Mouse (Mus musculus) liver, adult 2 months (tissue): ENCODE measurements around the gene Zeb2. TPM values are rescaled to one million over a fixed set of nuclear protein-coding genes. Genes with fewer than 3 reads are reported as not detected.

Experiments used
- DNase-seq: peaks from one replicate; pipeline ENCODE4 v3.0.0-alpha.2; 2011; ENCODE audit warnings: low read depth, low spot score; ENCODE audit errors: extremely low read depth
- H3K27ac ChIP-seq: fragments of 200-500 bp; replicated peaks from 2 replicates; pipeline ENCODE4 v1.5.1; 2012; ENCODE audit warnings: low read depth, mild to moderate bottlenecking, control low read depth, inconsistent platforms, low read length; ENCODE audit not compliant: insufficient read depth
- H3K27me3 ChIP-seq: fragments of 200-500 bp; 2 replicates; pipeline ENCODE4 v1.6.1; 2012; ENCODE audit warnings: mild to moderate bottlenecking, moderate library complexity, low read length, inconsistent platforms; ENCODE audit not compliant: control insufficient read depth, insufficient read depth
- H3K36me3 ChIP-seq: fragments of 200-500 bp; 2 replicates; pipeline ENCODE4 v1.6.1; 2012; ENCODE audit warnings: low read length, inconsistent platforms; ENCODE audit not compliant: control insufficient read depth, insufficient read depth
- H3K4me1 ChIP-seq: fragments of 200-500 bp; 2 replicates; pipeline ENCODE4 v1.6.1; 2011; ENCODE audit warnings: low read length; ENCODE audit not compliant: control insufficient read depth, insufficient read depth
- H3K4me3 ChIP-seq: fragments of 200-500 bp; 2 replicates; pipeline ENCODE4 v1.5.1; 2011; ENCODE audit warnings: low read depth, mild to moderate bottlenecking, control low read depth, low read length, moderate library complexity; ENCODE audit not compliant: insufficient read depth
- H3K79me2 ChIP-seq: fragments of 200-500 bp; 2 replicates; pipeline ENCODE4 v1.6.1; 2012; ENCODE audit warnings: inconsistent platforms, mild to moderate bottlenecking, low read length, moderate library complexity; ENCODE audit not compliant: control insufficient read depth, insufficient read depth
- H3K9ac ChIP-seq: fragments of 200-500 bp; 2 replicates; pipeline ENCODE4 v1.6.1; 2012; ENCODE audit warnings: low read depth, mild to moderate bottlenecking, control low read depth, inconsistent platforms, low read length
- CTCF ChIP-seq: fragments of 200-500 bp; IDR thresholded peaks from 2 replicates; pipeline ENCODE4 v1.5.1; 2011; ENCODE audit warnings: low read depth, low read length, control low read depth
- POLR2A ChIP-seq: fragments of 200-500 bp; IDR thresholded peaks from 2 replicates; pipeline ENCODE4 v1.6.1; 2011; ENCODE audit warnings: low read length, control low read depth; ENCODE audit not compliant: insufficient read depth; ENCODE audit errors: extremely low read depth
- WGBS: fragments of 180-500 bp; shearing (Covaris S2); methylation state at CpG from one replicate; pipeline ENCODE4 v1.1.7; 2018; 5-methylcytosine and 5-hydroxymethylcytosine counted together
- polyA plus RNA-seq: library from polyadenylated mRNA; depleted of rRNA; stranded (reverse); fragments of >200 nt; gene quantifications from 2 replicates; pipeline ENCODE4 v1.2.3, GENCODE M21; 2012
- total RNA-seq: library from RNA; depleted of rRNA; stranded (reverse); fragments of >200 nt; gene quantifications from 2 replicates; pipeline ENCODE4 v1.2.3, GENCODE M21; 2014

Zeb2 gene
- total and polyA plus RNA-seq, 2 experiments = 4.9 to 15.5 TPM

- Histone ChIP-seq H3K4me1 (peaks cover 3% of the 10 kb centered on the region; the same call in 1 of the 2 replicates), H3K27ac (no peak overlapping the region), H3K79me2 (no peaks in the 10 kb centered on the region; the same call in 1 of the 2 replicates), H3K9ac (peak overlapping the region; percentile 30; the same call in 1 of the 2 replicates), H3K36me3 (peaks cover 3% of the 10 kb centered on the region), H3K27me3 (no peaks in the 10 kb centered on the region), H3K4me3 (no peak overlapping the region)
- WGBS = 10% methylated on average over 5 of the region's 5 CpGs
- no peak for DNase-seq
- TF ChIP-seq POLR2A = no peak
- TF ChIP-seq CTCF = no peak
Measured at GRCm38 (mm10) chr2:45097969-45098368, 19.2 kb downstream of the Zeb2 start.

GRCm38 (mm10) chr2:45096638-45097247 lies 20.5 kb downstream of the Zeb2 start:
- DNase-seq = no peak
- Histone ChIP-seq H3K4me3 (no peak overlapping the region), H3K9ac (no peak overlapping the region), H3K79me2 (no peaks in the 10 kb centered on the region; the same call in 1 of the 2 replicates), H3K27ac (no peak overlapping the region), H3K4me1 (peaks cover 3% of the 10 kb centered on the region; the same call in 1 of the 2 replicates), H3K36me3 (peaks cover 6% of the 10 kb centered on the region), H3K27me3 (no peaks in the 10 kb centered on the region)
- TF ChIP-seq CTCF = no peak
- no peak for TF ChIP-seq POLR2A
- 49% methylated on average over 10 of the region's 10 CpGs for WGBS

- Histone ChIP-seq H3K27ac (no peak overlapping the region), H3K27me3 (no peaks in the 10 kb centered on the region), H3K4me1 (peaks cover 3% of the 10 kb centered on the region; the same call in 1 of the 2 replicates), H3K9ac (no peak overlapping the region), H3K36me3 (peaks cover 6% of the 10 kb centered on the region), H3K79me2 (no peaks in the 10 kb centered on the region), H3K4me3 (no peak overlapping the region)
- no peak for DNase-seq
- TF ChIP-seq POLR2A = no peak
- TF ChIP-seq CTCF = no peak
- 52% methylated on average over 9 of the region's 9 CpGs for WGBS
Measured at GRCm38 (mm10) chr2:45095825-45096224, 21.4 kb downstream of the Zeb2 start.

- Histone ChIP-seq H3K4me1 (peaks cover 3% of the 10 kb centered on the region; the same call in 1 of the 2 replicates), H3K27ac (no peak overlapping the region), H3K36me3 (peaks cover 6% of the 10 kb centered on the region), H3K79me2 (no peaks in the 10 kb centered on the region), H3K27me3 (no peaks in the 10 kb centered on the region), H3K4me3 (no peak overlapping the region), H3K9ac (no peak overlapping the region)
- TF ChIP-seq POLR2A = no peak
- TF ChIP-seq CTCF = no peak
- DNase-seq = no peak
- 63% methylated on average over 2 of the region's 2 CpGs for WGBS
Measured at GRCm38 (mm10) chr2:45094371-45094967, 22.7 kb downstream of the Zeb2 start.

- Histone ChIP-seq H3K79me2 (no peaks in the 10 kb centered on the region), H3K4me3 (no peak overlapping the region), H3K36me3 (peaks cover 6% of the 10 kb centered on the region), H3K4me1 (peaks cover 5% of the 10 kb centered on the region; the same call in 1 of the 2 replicates), H3K27ac (no peak overlapping the region), H3K9ac (no peak overlapping the region), H3K27me3 (no peaks in the 10 kb centered on the region)
- TF ChIP-seq POLR2A = no peak
- no peak for TF ChIP-seq CTCF
- WGBS = 92% methylated on average over 7 of the region's 7 CpGs
- no peak for DNase-seq
Measured at GRCm38 (mm10) chr2:45093479-45093878, 23.7 kb downstream of the Zeb2 start.

- no peak overlapping the region for H3K27ac ChIP-seq
- DNase-seq = no peak
- no peaks in the 10 kb centered on the region for H3K27me3 ChIP-seq
- H3K4me3 ChIP-seq = no peak overlapping the region
- H3K4me1 ChIP-seq = peaks cover 2% of the 10 kb centered on the region; the same call in 1 of the 2 replicates
- H3K79me2 ChIP-seq = no peaks in the 10 kb centered on the region
- WGBS = 97% methylated on average over 5 of the region's 5 CpGs
- H3K9ac ChIP-seq = no peak overlapping the region
- no peak for TF ChIP-seq CTCF
- no peak for TF ChIP-seq POLR2A
- H3K36me3 ChIP-seq = peaks cover 6% of the 10 kb centered on the region
Measured at GRCm38 (mm10) chr2:45092654-45093053, 24.5 kb downstream of the Zeb2 start.
